Comparison of ENCODE assay signal across 21 mouse cellular contexts in genomic region chr4:82359110-82359509, GRCm38 (mm10).
DNase-seq lines count a peak whose midpoint lies in the region; ATAC-seq and TF ChIP-seq lines count a peak whose summit lies in the region.
"Had no signal": no experiment of that assay in that cellular context is flagged by ENCODE, and none has a peak within 500 bp of the region (broad histone marks: within the 10 kb centered on the region; RNA-seq: fewer than 3 reads in every experiment).

No protein-coding gene starts in this region.

- H3K27ac ChIP-seq in heart, embryonic 12.5 days (ENCODE audit: poor library complexity, severe bottlenecking): no peak overlapping the region
- H3K27ac ChIP-seq in liver, adult 2 months (replicated peaks; ENCODE audit: insufficient read depth, low read depth, low read length): 0 out of 2 replicates have a peak overlapping the region, but pooled peaks have one; percentile 29
- H3K27ac ChIP-seq in MEL (ENCODE audit: control insufficient read depth, low read depth, low read length): no peak overlapping the region
- H3K27ac ChIP-seq: embryonic facial prominence, embryonic 10.5 days; midbrain, embryonic 12.5 days; neural tube, embryonic 12.5 days had no signal

- H3K36me3 ChIP-seq in heart, embryonic 12.5 days: peaks cover 14% of the 10 kb centered on the region
- peaks cover 12% of the 10 kb centered on the region for H3K36me3 ChIP-seq in liver, adult 2 months (ENCODE audit: control insufficient read depth, insufficient read depth, low read length)
- no peaks in the 10 kb centered on the region; a peak in 1 of 4 replicates for H3K36me3 ChIP-seq in MEL (ENCODE audit: control insufficient read depth in 1 of 2, insufficient read depth in 2 of 2, low read length in 2 of 2)
- H3K36me3 ChIP-seq: hindbrain, embryonic 13.5 days had no signal

- no peak overlapping the region for H3K4me3 ChIP-seq in heart, embryonic 12.5 days
- no peak overlapping the region for H3K4me3 ChIP-seq in liver, adult 2 months (ENCODE audit: insufficient read depth, low read depth, low read length)
- no peak overlapping the region for H3K4me3 ChIP-seq in MEL (ENCODE audit: control insufficient read depth in 1 of 2, insufficient read depth in 1 of 2, low read depth in 2 of 2, low read length in 2 of 2)
- H3K4me3 ChIP-seq: embryonic facial prominence, embryonic 10.5 days; forebrain, embryonic 12.5 days; hindbrain, embryonic 13.5 days; midbrain, embryonic 12.5 days; neural tube, embryonic 12.5 days had no signal

- TF ChIP-seq CTCF in liver, adult 2 months (IDR thresholded peaks at IDR 0.05; ENCODE audit: low read depth, low read length): no peak
- no peak for TF ChIP-seq CTCF in MEL (IDR thresholded peaks at IDR 0.05 in 2 of 3, conservative IDR thresholded peaks at IDR 0.05 in 1 of 3; ENCODE audit: control insufficient read depth in 1 of 3, insufficient read depth in 1 of 3, low read depth in 2 of 3, low read length in 3 of 3, poor library complexity in 1 of 3, severe bottlenecking in 1 of 3)

- peaks cover 44% of the 10 kb centered on the region for H3K4me1 ChIP-seq in heart, embryonic 12.5 days (replicated peaks)
- H3K4me1 ChIP-seq in liver, adult 2 months (ENCODE audit: control insufficient read depth, insufficient read depth, low read length): peaks cover 8% of the 10 kb centered on the region
- no peaks in the 10 kb centered on the region for H3K4me1 ChIP-seq in MEL (ENCODE audit: control insufficient read depth in 1 of 2, insufficient read depth in 2 of 2, low read length in 2 of 2)
- H3K4me1 ChIP-seq: neural tube, embryonic 12.5 days had no signal

- peak in 1 of 2 experiments; percentile 49; a peak in 1 of 4 replicates for TF ChIP-seq EP300 in MEL (IDR thresholded peaks at IDR 0.05; ENCODE audit: low read depth in 1 of 2, low read length in 2 of 2)

- TF ChIP-seq RAD21 in MEL (IDR thresholded peaks at IDR 0.05; ENCODE audit: low read depth, low read length): no peak

- no peak for ATAC-seq in heart, embryonic 12.5 days (ENCODE audit: insufficient number of reproducible peaks, low FRiP score)
- ATAC-seq in erythroid progenitor cell, adult 5-6 weeks (replicated peaks; ENCODE audit: low FRiP score, poor library complexity, severe bottlenecking): no peak
- ATAC-seq: inflammation-experienced regulatory T-cells, adult 6 months had no signal

- H3K9ac ChIP-seq in heart, embryonic 12.5 days: no peak overlapping the region
- no peak overlapping the region for H3K9ac ChIP-seq in liver, adult 2 months (ENCODE audit: low read depth, low read length)
- no peak overlapping the region for H3K9ac ChIP-seq in MEL (ENCODE audit: control insufficient read depth, low read depth, low read length, poor library complexity, severe bottlenecking)
- H3K9ac ChIP-seq: forebrain, embryonic 12.5 days; hindbrain, embryonic 13.5 days; midbrain, embryonic 12.5 days; neural tube, embryonic 12.5 days had no signal

- no peaks in the 10 kb centered on the region for H3K27me3 ChIP-seq in heart, embryonic 12.5 days (replicated peaks)
- H3K27me3 ChIP-seq in liver, adult 2 months (ENCODE audit: control insufficient read depth, insufficient read depth, low read length): no peaks in the 10 kb centered on the region
- H3K27me3 ChIP-seq in MEL (ENCODE audit: control insufficient read depth in 1 of 2, insufficient read depth in 2 of 2, low read length in 2 of 2): no peaks in the 10 kb centered on the region
- H3K27me3 ChIP-seq: forebrain, embryonic 12.5 days; hindbrain, embryonic 13.5 days; midbrain, embryonic 12.5 days; neural tube, embryonic 12.5 days had no signal

- no peak overlapping the region for H3K4me2 ChIP-seq in heart, embryonic 12.5 days
- H3K4me2 ChIP-seq: forebrain, embryonic 12.5 days; hindbrain, embryonic 13.5 days; midbrain, embryonic 12.5 days; neural tube, embryonic 12.5 days had no signal

- WGBS in heart, embryonic 12.5 days: 69% methylated on average over 3 of the region's 3 CpGs
- 74% methylated on average over 3 of the region's 3 CpGs for WGBS in liver, adult 2 months

- H3K79me2 ChIP-seq in liver, adult 2 months (ENCODE audit: control insufficient read depth, insufficient read depth, low read length): peaks cover 22% of the 10 kb centered on the region; the same call in 1 of the 2 replicates
- H3K79me2 ChIP-seq in MEL (ENCODE audit: control insufficient read depth, insufficient read depth, low read length, poor library complexity): no peaks in the 10 kb centered on the region

- H3K9me3 ChIP-seq in heart, embryonic 12.5 days (replicated peaks): no peaks in the 10 kb centered on the region
- no peaks in the 10 kb centered on the region; the same call in 1 of the 2 replicates for H3K9me3 ChIP-seq in MEL (replicated peaks; ENCODE audit: insufficient read depth, low read length)
- H3K9me3 ChIP-seq: embryonic facial prominence, embryonic 10.5 days; forebrain, embryonic 12.5 days; hindbrain, embryonic 13.5 days; midbrain, embryonic 12.5 days; neural tube, embryonic 12.5 days had no signal

- peak; percentile 68 for DNase-seq in heart, adult 8-10 months (ENCODE audit: low spot score)
- no peak for DNase-seq in liver, adult 2 months (ENCODE audit: extremely low read depth, low read depth, low spot score)
- DNase-seq in liver: no peak
- DNase-seq in MEL (ENCODE audit: low read depth, low spot score): no peak
- DNase-seq in lung, postnatal 10 days: peak; percentile 29
- DNase-seq in cerebellum, postnatal 14 days: no peak
- DNase-seq: adrenal gland, postnatal 36 days; B cell, adult 2 months; cerebellum, adult 18-20 months; gastrocnemius, postnatal 10 days; kidney, adult 9 months; kidney, postnatal 36 days; thymus, postnatal 25 days had no signal

- no peak for TF ChIP-seq POLR2A in liver, adult 2 months (IDR thresholded peaks at IDR 0.05; ENCODE audit: extremely low read depth, insufficient read depth, low read length)
- TF ChIP-seq POLR2A in MEL (IDR thresholded peaks at IDR 0.05; ENCODE audit: control insufficient read depth in 1 of 2, insufficient read depth in 1 of 2, low read depth in 1 of 2, low read length in 2 of 2, poor library complexity in 1 of 2): no peak

TF ChIP-seq in MEL, 35 proteins besides CTCF, POLR2A, EP300 and RAD21:
- TF ChIP-seq ZKSCAN1 (IDR thresholded peaks at IDR 0.05; ENCODE audit: low read depth, low read length): no peak
- TF ChIP-seq TCF12 (IDR thresholded peaks at IDR 0.05; ENCODE audit: low read depth, low read length): peak; percentile 62; the same call in 1 of the 2 replicates

Comparison
In these comparisons a context has a peak if more than half of its experiments do, and no peak if none do; other contexts are left out.
1. DNase-seq: peak in heart, adult 8-10 months (single experiment) and lung, postnatal 10 days (single experiment); none in liver, adult 2 months (single experiment), liver (single experiment), MEL (single experiment) and cerebellum, postnatal 14 days (0 of 2).